Mouse (Mus musculus): ENCODE data around the gene Spata31d1d. TPM values are rescaled to one million over a fixed set of nuclear protein-coding genes. Genes with fewer than 3 reads are reported as not detected.

Spata31d1d gene
- polyA plus RNA-seq, 1 experiment from 2014 or later, result not detected

GRCm38 (mm10) chr13:59691478-59691877 is 40.1 kb downstream of the Spata31d1d start:
- Histone ChIP-seq H3K4me2 (no peak overlapping the region), H3K27ac (no peak overlapping the region), H3K27me3 (no peaks in the 10 kb centered on the region), H3K4me1 (peaks cover 4% of the 10 kb centered on the region; the same call in 1 of the 2 replicates), H3K4me3 (replicated peaks) (no peak overlapping the region), H3K9me3 (peaks cover 6% of the 10 kb centered on the region; the same call in 1 of the 2 replicates), H3K9ac (no peak overlapping the region), H3K36me3 (replicated peaks) (no peaks in the 10 kb centered on the region)
- no peak for ATAC-seq (ENCODE audit: low FRiP score)
- WGBS, result 37% methylated on average over 10 of the region's 10 CpGs

- Histone ChIP-seq H3K9me3 (peaks cover 6% of the 10 kb centered on the region; the same call in 1 of the 2 replicates), H3K4me3 (replicated peaks) (no peak overlapping the region), H3K36me3 (replicated peaks) (no peaks in the 10 kb centered on the region), H3K4me2 (no peak overlapping the region), H3K27me3 (no peaks in the 10 kb centered on the region), H3K9ac (no peak overlapping the region), H3K27ac (no peak overlapping the region), H3K4me1 (peaks cover 4% of the 10 kb centered on the region; the same call in 1 of the 2 replicates)
- WGBS, result 86% methylated on average over 7 of the region's 7 CpGs
- no peak for ATAC-seq (ENCODE audit: low FRiP score)
Measured at GRCm38 (mm10) chr13:59690576-59690975, 41.0 kb downstream of the Spata31d1d start.

- Histone ChIP-seq H3K9me3 (peaks cover 6% of the 10 kb centered on the region; the same call in 1 of the 2 replicates), H3K4me3 (replicated peaks) (no peak overlapping the region), H3K36me3 (replicated peaks) (no peaks in the 10 kb centered on the region), H3K9ac (no peak overlapping the region), H3K4me1 (peaks cover 4% of the 10 kb centered on the region; the same call in 1 of the 2 replicates), H3K27me3 (no peaks in the 10 kb centered on the region), H3K27ac (no peak overlapping the region), H3K4me2 (no peak overlapping the region)
- 93% methylated on average over 3 of the region's 3 CpGs for WGBS
- no peak for ATAC-seq (ENCODE audit: low FRiP score)
Measured at GRCm38 (mm10) chr13:59689843-59690242, 41.7 kb downstream of the Spata31d1d start.

- no peaks in the 10 kb centered on the region for H3K27me3 ChIP-seq
Measured at GRCm38 (mm10) chr13:59689313-59689712, 42.2 kb downstream of the Spata31d1d start.

GRCm38 (mm10) chr13:59688338-59688770 is 43.2 kb downstream of the Spata31d1d start:
- no peak overlapping the region for H3K27ac ChIP-seq
- no peak overlapping the region for H3K4me2 ChIP-seq
- H3K9me3 ChIP-seq, result peaks cover 6% of the 10 kb centered on the region; the same call in 1 of the 2 replicates
- peaks cover 4% of the 10 kb centered on the region; the same call in 1 of the 2 replicates for H3K4me1 ChIP-seq
- WGBS, result 77% methylated on average over 13 of the region's 13 CpGs
- no peak overlapping the region for H3K9ac ChIP-seq
- H3K36me3 ChIP-seq (replicated peaks), result no peaks in the 10 kb centered on the region
- no peak overlapping the region for H3K4me3 ChIP-seq (replicated peaks)
- ATAC-seq (ENCODE audit: low FRiP score), result no peak
- H3K27me3 ChIP-seq, result no peaks in the 10 kb centered on the region

More at GRCm38 (mm10) chr13:59689313-59689712, 42.2 kb downstream of the Spata31d1d start:
- Histone ChIP-seq H3K27ac (no peak overlapping the region), H3K4me2 (no peak overlapping the region), H3K9ac (no peak overlapping the region), H3K4me1 (peaks cover 4% of the 10 kb centered on the region; the same call in 1 of the 2 replicates), H3K36me3 (replicated peaks) (no peaks in the 10 kb centered on the region), H3K4me3 (replicated peaks) (no peak overlapping the region), H3K9me3 (peaks cover 6% of the 10 kb centered on the region; the same call in 1 of the 2 replicates)
- ATAC-seq (ENCODE audit: low FRiP score), result no peak
- 87% methylated on average over 9 of the region's 9 CpGs for WGBS

GRCm38 (mm10) chr13:59685236-59685635 is 46.3 kb downstream of the Spata31d1d start:
- no peak overlapping the region for H3K27ac ChIP-seq
- H3K4me1 ChIP-seq, result no peaks in the 10 kb centered on the region
- no peak overlapping the region for H3K9ac ChIP-seq
- H3K27me3 ChIP-seq, result no peaks in the 10 kb centered on the region
- H3K4me2 ChIP-seq, result no peak overlapping the region
- H3K36me3 ChIP-seq (replicated peaks), result no peaks in the 10 kb centered on the region
- H3K4me3 ChIP-seq (replicated peaks), result no peak overlapping the region
- 83% methylated on average over 3 of the region's 3 CpGs for WGBS
- no peak for ATAC-seq (ENCODE audit: low FRiP score)
- H3K9me3 ChIP-seq, result no peaks in the 10 kb centered on the region

- WGBS, result 36% methylated on average over 7 of the region's 7 CpGs
- no peaks in the 10 kb centered on the region for H3K4me1 ChIP-seq
Measured at GRCm38 (mm10) chr13:59682629-59683028, 48.9 kb downstream of the Spata31d1d start.

GRCm38 (mm10) chr13:59679908-59680307 is 51.6 kb downstream of the Spata31d1d start:
- Histone ChIP-seq H3K27me3 (no peaks in the 10 kb centered on the region), H3K36me3 (replicated peaks) (no peaks in the 10 kb centered on the region), H3K4me1 (no peaks in the 10 kb centered on the region), H3K9me3 (no peaks in the 10 kb centered on the region), H3K4me3 (replicated peaks) (no peak overlapping the region), H3K4me2 (no peak overlapping the region), H3K27ac (no peak overlapping the region), H3K9ac (no peak overlapping the region)
- ATAC-seq (ENCODE audit: low FRiP score), result no peak
- WGBS, result 79% methylated on average over 4 of the region's 4 CpGs

More at GRCm38 (mm10) chr13:59682629-59683028, 48.9 kb downstream of the Spata31d1d start:
- H3K4me3 ChIP-seq (replicated peaks), result no peak overlapping the region
- no peak overlapping the region for H3K27ac ChIP-seq
- H3K36me3 ChIP-seq (replicated peaks), result no peaks in the 10 kb centered on the region
- no peak for ATAC-seq (ENCODE audit: low FRiP score)
- no peak overlapping the region for H3K4me2 ChIP-seq
- H3K27me3 ChIP-seq, result no peaks in the 10 kb centered on the region
- H3K9me3 ChIP-seq, result no peaks in the 10 kb centered on the region
- H3K9ac ChIP-seq, result no peak overlapping the region

- Histone ChIP-seq H3K4me1 (no peaks in the 10 kb centered on the region), H3K9me3 (no peaks in the 10 kb centered on the region), H3K9ac (no peak overlapping the region), H3K4me3 (replicated peaks) (no peak overlapping the region), H3K36me3 (replicated peaks) (no peaks in the 10 kb centered on the region), H3K4me2 (no peak overlapping the region), H3K27ac (no peak overlapping the region), H3K27me3 (no peaks in the 10 kb centered on the region)
- no peak for ATAC-seq (ENCODE audit: low FRiP score)
- 63% methylated on average over 4 of the region's 4 CpGs for WGBS
Measured at GRCm38 (mm10) chr13:59679306-59679705, 52.2 kb downstream of the Spata31d1d start.

- H3K27ac ChIP-seq, result no peak overlapping the region
- no peaks in the 10 kb centered on the region; the same call in 1 of the 2 replicates for H3K36me3 ChIP-seq (replicated peaks)
- 84% methylated on average over 12 of the region's 12 CpGs for WGBS
- H3K9ac ChIP-seq, result no peak overlapping the region
- no peak for ATAC-seq (ENCODE audit: low FRiP score)
- peaks cover 19% of the 10 kb centered on the region for H3K4me1 ChIP-seq
- no peaks in the 10 kb centered on the region for H3K9me3 ChIP-seq
- H3K4me3 ChIP-seq (replicated peaks), result no peak overlapping the region
- H3K27me3 ChIP-seq, result no peaks in the 10 kb centered on the region
- H3K4me2 ChIP-seq, result peak overlapping the region; percentile 64
Measured at GRCm38 (mm10) chr13:59676316-59677229, 55.0 kb downstream of the Spata31d1d start.
